Mouse (Mus musculus): Measurements from ENCODE around the gene Ubqln4. TPM values are rescaled to one million over a fixed set of nuclear protein-coding genes. Genes with fewer than 3 reads are reported as not detected.

The Ubqln4 gene
- polyA plus RNA-seq, 1 experiment = not detected

GRCm38 (mm10) chr3:88566116-88566515, 12.6 kb downstream of the Ubqln4 start:
- 93% methylated on average over 3 of the region's 3 CpGs for WGBS
- TF ChIP-seq POLR2A (IDR thresholded peaks at IDR 0.05; ENCODE audit: insufficient read depth, low read depth, low read length) (no peak), CTCF (IDR thresholded peaks at IDR 0.05; ENCODE audit: insufficient read depth, low read depth, low read length) (no peak)
- Histone ChIP-seq H3K27ac (ENCODE audit: insufficient read depth, low read depth, low read length) (no peak overlapping the region), H3K4me3 (ENCODE audit: insufficient read depth, low read depth, low read length) (no peak overlapping the region), H3K4me1 (ENCODE audit: control insufficient read depth, insufficient read depth, low read length) (no peaks in the 10 kb centered on the region)

- TF ChIP-seq CTCF (IDR thresholded peaks at IDR 0.05; ENCODE audit: insufficient read depth, low read depth, low read length) (no peak), POLR2A (IDR thresholded peaks at IDR 0.05; ENCODE audit: insufficient read depth, low read depth, low read length) (no peak)
- WGBS = 65% methylated on average over 4 of the region's 4 CpGs
- Histone ChIP-seq H3K4me3 (ENCODE audit: insufficient read depth, low read depth, low read length) (no peak overlapping the region), H3K27ac (ENCODE audit: insufficient read depth, low read depth, low read length) (no peak overlapping the region), H3K4me1 (ENCODE audit: control insufficient read depth, insufficient read depth, low read length) (no peaks in the 10 kb centered on the region)
Observed at GRCm38 (mm10) chr3:88566536-88567061, 13.0 kb downstream of the Ubqln4 start.

- H3K4me3 ChIP-seq (ENCODE audit: insufficient read depth, low read depth, low read length) = no peak overlapping the region
- TF ChIP-seq POLR2A (IDR thresholded peaks at IDR 0.05; ENCODE audit: insufficient read depth, low read depth, low read length) = no peak
- no peak for TF ChIP-seq CTCF (IDR thresholded peaks at IDR 0.05; ENCODE audit: insufficient read depth, low read depth, low read length)
- H3K4me1 ChIP-seq (ENCODE audit: control insufficient read depth, insufficient read depth, low read length) = no peaks in the 10 kb centered on the region
- no peak overlapping the region for H3K27ac ChIP-seq (ENCODE audit: insufficient read depth, low read depth, low read length)
- WGBS = 82% methylated on average over 6 of the region's 6 CpGs
Observed at GRCm38 (mm10) chr3:88567892-88568291, 14.3 kb downstream of the Ubqln4 start.

GRCm38 (mm10) chr3:88568615-88569014, 15.1 kb downstream of the Ubqln4 start:
- Histone ChIP-seq H3K4me1 (ENCODE audit: control insufficient read depth, insufficient read depth, low read length) (no peaks in the 10 kb centered on the region), H3K4me3 (ENCODE audit: insufficient read depth, low read depth, low read length) (no peak overlapping the region), H3K27ac (ENCODE audit: insufficient read depth, low read depth, low read length) (no peak overlapping the region)
- 98% methylated on average over 2 of the region's 2 CpGs for WGBS
- no peak for TF ChIP-seq CTCF (IDR thresholded peaks at IDR 0.05; ENCODE audit: insufficient read depth, low read depth, low read length)
- TF ChIP-seq POLR2A (IDR thresholded peaks at IDR 0.05; ENCODE audit: insufficient read depth, low read depth, low read length) = no peak

GRCm38 (mm10) chr3:88569093-88569492, 15.5 kb downstream of the Ubqln4 start:
- Histone ChIP-seq H3K4me1 (ENCODE audit: control insufficient read depth, insufficient read depth, low read length) (no peaks in the 10 kb centered on the region), H3K4me3 (ENCODE audit: insufficient read depth, low read depth, low read length) (no peak overlapping the region), H3K27ac (ENCODE audit: insufficient read depth, low read depth, low read length) (no peak overlapping the region)
- 100% methylated on average over 2 of the region's 2 CpGs for WGBS
- TF ChIP-seq POLR2A (IDR thresholded peaks at IDR 0.05; ENCODE audit: insufficient read depth, low read depth, low read length) (no peak), CTCF (IDR thresholded peaks at IDR 0.05; ENCODE audit: insufficient read depth, low read depth, low read length) (no peak)

- Histone ChIP-seq H3K4me3 (ENCODE audit: insufficient read depth, low read depth, low read length) (no peak overlapping the region), H3K27ac (ENCODE audit: insufficient read depth, low read depth, low read length) (no peak overlapping the region), H3K4me1 (ENCODE audit: control insufficient read depth, insufficient read depth, low read length) (no peaks in the 10 kb centered on the region)
- WGBS = 88% methylated on average over 5 of the region's 5 CpGs
- no peak for TF ChIP-seq CTCF (IDR thresholded peaks at IDR 0.05; ENCODE audit: insufficient read depth, low read depth, low read length)
- no peak for TF ChIP-seq POLR2A (IDR thresholded peaks at IDR 0.05; ENCODE audit: insufficient read depth, low read depth, low read length)
Observed at GRCm38 (mm10) chr3:88569694-88570093, 16.1 kb downstream of the Ubqln4 start.

GRCm38 (mm10) chr3:88570341-88570740, 16.8 kb downstream of the Ubqln4 start:
- H3K4me1 ChIP-seq (ENCODE audit: control insufficient read depth, insufficient read depth, low read length) = no peaks in the 10 kb centered on the region
- TF ChIP-seq CTCF (IDR thresholded peaks at IDR 0.05; ENCODE audit: insufficient read depth, low read depth, low read length) (no peak), POLR2A (IDR thresholded peaks at IDR 0.05; ENCODE audit: insufficient read depth, low read depth, low read length) (no peak)
- no peak overlapping the region for H3K27ac ChIP-seq (ENCODE audit: insufficient read depth, low read depth, low read length)
- 93% methylated on average over 10 of the region's 10 CpGs for WGBS
- H3K4me3 ChIP-seq (ENCODE audit: insufficient read depth, low read depth, low read length) = no peak overlapping the region

GRCm38 (mm10) chr3:88571856-88572255, 18.3 kb downstream of the Ubqln4 start:
- no peaks in the 10 kb centered on the region for H3K4me1 ChIP-seq (ENCODE audit: control insufficient read depth, insufficient read depth, low read length)

GRCm38 (mm10) chr3:88572835-88573234, 19.3 kb downstream of the Ubqln4 start:
- Histone ChIP-seq H3K4me3 (ENCODE audit: insufficient read depth, low read depth, low read length) (no peak overlapping the region), H3K4me1 (ENCODE audit: control insufficient read depth, insufficient read depth, low read length) (no peaks in the 10 kb centered on the region), H3K27ac (ENCODE audit: insufficient read depth, low read depth, low read length) (no peak overlapping the region)
- WGBS = 80% methylated on average over 2 of the region's 2 CpGs
- TF ChIP-seq POLR2A (IDR thresholded peaks at IDR 0.05; ENCODE audit: insufficient read depth, low read depth, low read length) (no peak), CTCF (IDR thresholded peaks at IDR 0.05; ENCODE audit: insufficient read depth, low read depth, low read length) (no peak)

More at GRCm38 (mm10) chr3:88571856-88572255, 18.3 kb downstream of the Ubqln4 start:
- TF ChIP-seq POLR2A (IDR thresholded peaks at IDR 0.05; ENCODE audit: insufficient read depth, low read depth, low read length) (no peak), CTCF (IDR thresholded peaks at IDR 0.05; ENCODE audit: insufficient read depth, low read depth, low read length) (no peak)
- no peak overlapping the region for H3K27ac ChIP-seq (ENCODE audit: insufficient read depth, low read depth, low read length)
- H3K4me3 ChIP-seq (ENCODE audit: insufficient read depth, low read depth, low read length) = no peak overlapping the region
- WGBS = 77% methylated on average over 1 of the region's 1 CpGs

- TF ChIP-seq CTCF (IDR thresholded peaks at IDR 0.05; ENCODE audit: insufficient read depth, low read depth, low read length) (no peak), POLR2A (IDR thresholded peaks at IDR 0.05; ENCODE audit: insufficient read depth, low read depth, low read length) (no peak)
- no peak overlapping the region for H3K27ac ChIP-seq (ENCODE audit: insufficient read depth, low read depth, low read length)
- 86% methylated on average over 2 of the region's 2 CpGs for WGBS
- H3K4me1 ChIP-seq (ENCODE audit: control insufficient read depth, insufficient read depth, low read length) = no peaks in the 10 kb centered on the region
- no peak overlapping the region for H3K4me3 ChIP-seq (ENCODE audit: insufficient read depth, low read depth, low read length)
Observed at GRCm38 (mm10) chr3:88573810-88574209, 20.3 kb downstream of the Ubqln4 start.
